Mouse (Mus musculus) kidney, postnatal 25 days (tissue): ENCODE data around the gene Trpm8.

ENCODE experiments used
- DNase-seq, 2 experiments: peaks; one replicate each; pipeline ENCODE4 v3.0.0; 2021; ENCODE audit warnings: mixed read lengths in 2 of 2

Trpm8 gene

DNA sequence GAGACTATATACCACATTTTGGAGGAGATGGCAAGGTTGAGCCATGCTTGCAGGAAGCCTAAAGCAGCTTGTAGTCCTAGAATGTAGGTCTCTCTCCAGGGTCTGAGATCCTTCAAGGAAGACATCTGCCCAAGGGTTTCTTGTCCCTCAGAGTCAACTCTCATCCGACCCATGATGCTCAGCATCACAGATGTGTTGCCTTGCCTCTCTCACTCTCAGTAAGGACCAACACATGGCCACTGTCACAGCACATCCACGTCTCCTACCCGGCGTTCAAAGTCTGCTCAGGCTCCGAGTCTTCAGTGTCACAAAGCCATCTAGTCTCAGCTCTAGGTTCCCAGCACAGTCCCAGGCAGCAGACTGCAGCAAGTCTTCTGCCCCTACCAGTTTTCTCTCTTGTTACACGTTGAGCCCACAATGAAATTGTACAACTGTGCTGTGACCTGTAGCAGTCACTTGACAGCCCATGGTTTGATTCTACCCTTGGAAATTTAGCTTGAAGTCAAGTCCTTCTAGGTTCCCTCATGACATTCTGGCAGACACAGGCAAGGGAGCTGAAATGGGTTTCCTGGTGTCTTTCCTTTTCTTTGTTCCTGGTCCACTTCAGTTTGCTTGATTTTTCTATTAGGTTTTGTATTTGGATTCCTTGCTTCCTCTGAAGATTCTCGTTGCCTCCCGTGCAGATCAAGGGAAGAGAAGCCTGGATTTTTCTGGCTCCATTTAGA, 27.0 kb downstream of the Trpm8 start:
- no peak for DNase-seq

DNA sequence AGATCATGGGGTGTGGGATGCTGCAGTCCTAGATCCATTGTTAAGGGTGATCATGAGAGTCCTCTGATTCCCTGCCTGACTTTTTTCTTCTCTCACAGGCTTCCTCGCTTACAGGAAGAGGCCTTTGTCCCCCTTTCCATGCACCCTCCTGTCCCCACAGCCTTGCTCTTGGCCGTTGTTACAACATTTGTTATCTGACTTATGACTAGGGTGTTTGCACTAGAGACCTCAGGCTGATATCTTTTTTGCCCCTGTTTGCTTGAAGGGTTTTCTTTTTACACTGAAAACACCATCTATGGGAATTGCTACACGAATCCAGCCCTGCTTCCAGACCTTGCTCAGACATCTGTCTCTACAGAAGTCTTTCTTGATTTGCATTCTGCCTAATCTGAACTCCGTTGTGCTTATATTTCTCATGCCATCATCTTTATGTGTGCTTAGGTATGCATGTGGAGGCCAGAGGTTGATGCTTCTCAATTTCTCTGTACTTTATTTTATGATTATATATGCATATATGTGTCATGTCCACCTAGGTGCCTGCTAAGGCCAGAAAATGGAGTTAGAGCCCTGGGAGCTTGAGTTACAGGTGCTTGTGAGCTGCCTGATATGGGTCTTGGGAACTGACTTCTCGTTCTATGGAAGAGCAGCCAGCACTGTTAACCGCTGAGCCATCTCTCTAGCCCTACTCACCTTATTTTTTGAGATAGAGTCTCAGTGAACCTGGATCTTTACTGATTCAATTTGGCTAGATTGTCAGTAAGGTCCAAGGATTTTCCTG, 27.7 kb downstream of the Trpm8 start:
- no peak for DNase-seq

DNA sequence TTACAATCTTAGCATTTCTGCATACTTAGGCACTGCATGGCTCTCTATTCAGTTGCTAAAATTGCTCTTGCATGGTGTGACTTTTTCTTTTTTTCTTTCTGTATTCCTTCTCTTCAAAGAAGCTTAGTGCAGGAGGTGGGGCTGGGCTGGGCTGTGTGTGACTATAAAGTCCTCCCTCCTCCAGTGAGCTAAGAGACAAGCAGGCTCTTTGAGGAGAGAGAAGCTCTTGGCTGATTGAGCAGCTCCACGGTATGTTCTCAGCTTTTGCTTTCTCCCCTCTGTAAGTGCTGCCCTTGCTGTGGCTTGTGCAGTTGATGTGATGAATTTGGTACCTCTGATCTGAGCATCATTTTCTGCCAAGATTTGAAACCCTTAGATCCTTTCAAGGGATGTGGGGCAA, 29.1 kb downstream of the Trpm8 start:
- DNase-seq: no peak

DNA sequence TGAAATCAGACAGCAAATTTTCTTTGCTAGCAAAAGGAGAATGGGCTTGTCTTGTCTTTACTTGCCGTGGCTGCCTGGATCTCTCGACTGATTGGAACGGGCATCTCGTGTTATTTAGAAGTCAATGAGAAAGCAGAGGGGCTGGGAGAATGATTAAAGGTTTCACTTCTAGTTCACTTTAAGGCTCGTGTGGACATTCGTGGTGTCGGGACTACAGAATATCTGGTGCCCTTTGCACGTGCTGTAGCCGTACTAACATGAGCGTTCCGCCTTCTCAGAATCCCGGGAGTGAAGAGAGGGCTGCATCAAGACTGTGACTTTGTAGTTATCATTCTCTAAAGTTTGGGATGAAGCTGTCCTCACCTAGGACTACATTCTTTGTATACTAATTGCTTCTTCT, 29.7 kb downstream of the Trpm8 start:
- no peak for DNase-seq

DNA sequence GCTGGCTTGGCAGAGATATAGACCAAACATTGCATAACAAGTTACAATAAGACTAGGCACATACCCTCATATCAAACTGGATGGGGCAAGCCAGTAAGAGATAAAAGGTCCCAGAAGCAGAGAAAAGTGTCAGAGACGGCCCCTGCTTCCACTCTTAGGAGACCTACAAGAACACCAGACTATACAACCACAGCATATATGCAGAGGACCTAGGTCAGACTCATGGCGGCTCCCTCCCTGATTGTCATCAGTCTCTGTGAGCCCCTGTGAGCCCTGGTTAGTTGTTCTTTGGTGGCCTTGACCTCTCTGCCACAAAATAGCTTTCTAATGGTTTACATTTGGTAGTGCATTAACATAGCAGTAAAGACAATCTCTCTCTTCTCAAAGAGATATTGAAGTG, 31.6 kb downstream of the Trpm8 start:
- no peak for DNase-seq

DNA sequence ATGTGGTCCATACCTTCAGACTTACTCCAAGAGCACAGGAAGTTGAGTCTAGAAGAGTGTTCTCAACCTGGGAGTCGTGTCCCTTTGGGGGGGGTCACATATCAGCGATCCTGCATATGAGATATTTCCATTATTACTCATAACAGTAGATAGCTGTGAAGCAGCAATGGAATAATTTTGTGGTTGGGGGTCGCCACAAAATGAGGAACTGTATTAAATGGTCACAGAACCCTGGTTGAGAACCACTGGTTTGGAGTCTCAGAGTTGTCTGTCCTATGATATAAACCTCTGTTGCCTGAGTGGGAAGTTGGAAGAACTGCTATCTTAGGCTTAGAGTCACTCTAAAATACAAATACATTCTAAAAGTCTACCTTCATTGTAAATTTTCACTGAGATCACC, 32.4 kb downstream of the Trpm8 start:
- DNase-seq: no peak

DNA sequence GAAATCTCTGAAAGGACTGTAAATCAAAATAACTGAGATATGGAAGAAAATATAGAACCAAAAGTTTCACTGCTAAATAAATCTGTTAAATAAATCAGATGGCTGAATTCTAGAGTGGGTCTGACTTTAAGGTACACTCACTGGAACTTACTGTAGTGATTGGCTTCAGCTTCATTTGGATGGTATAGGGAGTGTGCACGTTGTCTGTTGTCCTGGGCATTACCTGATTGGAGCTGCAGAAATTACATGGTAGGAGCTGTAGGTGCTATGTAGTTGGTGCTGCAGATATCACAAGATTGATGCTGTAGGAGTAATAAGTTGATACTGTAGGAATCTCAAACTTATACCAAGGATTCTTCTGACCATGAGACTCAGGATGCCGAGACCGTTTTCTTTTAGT, 32.9 kb downstream of the Trpm8 start:
- no peak for DNase-seq

DNA sequence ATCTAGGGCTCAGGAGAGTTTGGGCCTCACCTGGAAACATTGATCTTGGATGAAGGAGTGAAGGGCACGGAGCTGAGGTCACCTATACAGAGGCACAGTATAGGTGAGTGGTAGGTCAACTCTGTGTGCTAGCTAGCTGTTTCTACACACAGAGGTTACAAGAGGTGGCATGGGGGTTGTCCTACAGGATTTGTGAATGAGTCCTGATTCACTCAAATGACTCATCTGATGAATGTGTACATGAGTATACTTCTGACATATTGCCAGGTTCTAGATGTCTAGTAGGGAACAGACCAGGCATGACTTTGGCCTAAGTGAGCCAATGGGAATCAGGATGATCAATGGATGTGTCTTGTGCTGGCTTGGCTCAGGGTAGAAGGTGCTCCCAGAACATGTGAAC, 39.8 kb downstream of the Trpm8 start:
- DNase-seq: no peak

DNA sequence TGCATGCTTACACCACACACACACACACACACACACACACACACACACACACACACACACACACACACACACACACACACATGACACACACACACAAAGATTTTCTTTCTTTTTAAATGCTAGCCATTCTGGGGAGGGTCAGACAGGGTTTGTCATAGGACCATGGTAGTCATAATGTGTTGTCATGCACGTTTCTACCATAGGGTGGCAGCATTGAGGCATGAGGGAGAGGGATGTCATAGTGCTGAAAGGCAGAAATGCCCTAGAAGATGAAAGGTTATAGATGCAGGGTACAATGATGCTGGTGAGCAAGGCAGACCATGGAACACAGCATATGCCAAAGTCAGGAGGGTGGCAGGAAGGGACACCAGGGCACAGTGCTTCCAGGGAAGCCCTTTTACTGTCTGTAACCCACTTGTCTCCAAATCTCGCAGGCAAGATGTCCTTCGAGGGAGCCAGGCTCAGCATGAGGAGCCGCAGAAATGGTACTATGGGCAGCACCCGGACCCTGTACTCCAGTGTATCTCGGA, 41.1 kb downstream of the Trpm8 start:
- peak in 1 of 2 experiments; percentile 75 for DNase-seq

DNA sequence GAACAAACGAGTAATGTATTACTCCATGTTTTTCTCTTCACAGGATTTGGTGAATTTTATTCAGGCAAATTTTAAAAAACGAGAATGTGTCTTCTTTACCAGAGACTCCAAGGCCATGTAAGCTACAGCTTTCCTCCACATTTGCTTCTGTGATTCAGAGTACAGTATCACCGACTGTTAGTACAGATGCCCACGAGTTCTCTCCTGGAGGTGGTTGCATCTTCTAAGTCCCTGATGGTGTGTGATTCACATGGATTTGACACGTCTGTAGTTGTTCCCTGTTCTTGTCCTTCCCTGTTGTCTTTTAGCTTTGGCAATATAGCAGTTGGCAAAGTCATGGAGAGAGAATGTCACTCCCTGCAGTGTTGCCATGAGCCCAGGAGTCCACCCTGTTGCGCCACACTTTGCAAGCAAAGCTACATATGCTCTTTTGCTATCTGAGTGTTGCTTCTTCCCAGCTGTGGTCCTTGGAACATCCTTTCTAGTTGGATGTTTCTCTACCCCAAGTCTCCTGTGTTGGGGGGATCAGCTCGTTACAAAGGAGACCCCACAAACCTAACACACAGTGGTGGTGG, 43.4 kb downstream of the Trpm8 start:
- DNase-seq: no peak

DNA sequence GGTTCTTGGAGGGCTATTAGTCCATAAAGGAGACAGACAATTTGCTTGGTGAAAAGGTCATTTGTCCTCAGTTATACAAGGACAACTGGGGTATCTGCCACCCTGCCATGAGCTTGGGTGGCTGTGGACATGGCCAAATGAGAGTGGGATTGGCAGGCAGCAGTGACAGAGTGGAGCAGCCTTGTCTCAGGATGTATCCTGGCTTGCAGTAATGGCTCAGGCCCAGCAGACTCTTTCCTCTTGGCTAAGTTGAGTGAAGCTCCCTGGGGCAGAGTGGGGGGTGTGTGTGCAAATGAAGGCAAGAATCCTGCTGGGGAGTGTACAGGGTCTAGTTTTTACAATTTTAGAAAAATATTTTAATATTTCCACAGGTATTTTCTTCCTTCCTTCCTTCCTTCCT, 44.7 kb downstream of the Trpm8 start:
- no peak for DNase-seq

DNA sequence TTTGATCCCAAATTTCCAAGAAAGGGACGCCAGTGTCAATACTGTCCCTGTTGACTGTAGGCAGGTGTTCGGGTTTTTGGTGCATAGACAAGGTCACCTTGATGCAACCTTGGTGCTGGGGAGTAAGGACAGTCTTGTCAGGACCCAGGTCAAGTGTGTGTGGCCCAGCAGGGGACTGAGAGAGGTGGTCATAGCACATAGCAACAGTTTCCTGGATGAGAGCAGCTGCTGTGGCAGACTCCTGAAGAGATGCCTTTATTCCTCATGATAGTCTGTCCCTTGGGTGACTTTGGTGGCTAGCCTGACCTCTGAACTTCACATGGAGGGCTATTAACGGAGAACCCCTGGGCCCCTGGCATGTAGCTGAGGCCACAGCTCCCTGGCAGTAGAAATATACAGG, 45.6 kb downstream of the Trpm8 start:
- DNase-seq: no peak

DNA sequence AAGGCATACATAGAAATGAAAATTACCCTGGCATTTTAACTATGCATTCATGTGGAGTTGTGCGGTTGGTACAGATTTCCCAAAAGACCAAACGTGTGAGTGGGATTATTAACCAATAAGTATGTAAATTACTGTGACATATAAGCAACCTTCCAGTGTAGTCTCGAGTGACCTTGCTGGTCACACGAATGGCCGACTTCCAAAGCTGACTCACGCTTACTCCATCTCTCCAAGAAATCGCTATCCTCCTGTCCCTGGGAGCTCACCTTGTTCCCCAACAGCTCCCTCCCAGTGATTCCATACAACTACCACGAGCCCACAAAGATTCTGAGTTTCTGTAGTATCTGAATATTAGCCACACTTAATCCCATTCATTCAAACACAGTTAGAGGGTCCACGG, 62.0 kb downstream of the Trpm8 start:
- no peak for DNase-seq

DNA sequence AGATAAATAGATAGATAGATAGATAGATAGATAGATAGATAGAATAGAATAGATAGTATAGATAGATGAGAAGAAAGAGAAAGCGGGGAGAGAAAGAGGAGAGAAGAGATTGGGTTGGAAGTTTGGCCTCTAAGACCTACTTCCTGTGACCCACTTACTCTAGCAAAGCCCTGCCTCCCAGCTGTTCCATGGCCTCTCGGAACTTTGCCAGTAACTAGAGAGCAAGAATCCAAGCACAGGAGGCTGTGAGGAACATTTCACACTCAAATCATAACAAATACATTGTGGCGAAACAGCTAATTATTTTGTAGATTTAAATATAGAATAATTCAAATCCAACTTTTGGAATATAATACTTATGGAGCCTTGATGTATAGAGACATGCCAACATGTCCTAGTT, 65.2 kb downstream of the Trpm8 start:
- no peak for DNase-seq

DNA sequence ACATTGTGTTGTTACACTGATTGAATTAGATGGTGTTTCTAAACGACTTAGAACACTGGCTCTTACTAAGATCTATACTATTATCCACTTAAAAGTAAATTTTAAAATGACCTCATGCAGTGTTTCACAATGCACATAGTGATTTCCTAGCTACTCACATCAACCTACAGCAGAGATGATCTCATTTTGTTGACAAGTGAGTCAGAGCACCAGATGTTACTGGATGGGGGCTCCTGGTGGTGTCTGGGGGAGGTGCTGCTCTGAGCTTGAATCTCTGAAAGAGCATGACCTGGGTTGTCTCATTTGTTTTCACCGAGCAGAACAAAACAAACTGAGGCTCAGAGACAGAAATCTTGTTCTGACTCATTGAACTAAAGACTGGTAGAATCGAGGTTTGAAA, 68.1 kb downstream of the Trpm8 start:
- DNase-seq: no peak

DNA sequence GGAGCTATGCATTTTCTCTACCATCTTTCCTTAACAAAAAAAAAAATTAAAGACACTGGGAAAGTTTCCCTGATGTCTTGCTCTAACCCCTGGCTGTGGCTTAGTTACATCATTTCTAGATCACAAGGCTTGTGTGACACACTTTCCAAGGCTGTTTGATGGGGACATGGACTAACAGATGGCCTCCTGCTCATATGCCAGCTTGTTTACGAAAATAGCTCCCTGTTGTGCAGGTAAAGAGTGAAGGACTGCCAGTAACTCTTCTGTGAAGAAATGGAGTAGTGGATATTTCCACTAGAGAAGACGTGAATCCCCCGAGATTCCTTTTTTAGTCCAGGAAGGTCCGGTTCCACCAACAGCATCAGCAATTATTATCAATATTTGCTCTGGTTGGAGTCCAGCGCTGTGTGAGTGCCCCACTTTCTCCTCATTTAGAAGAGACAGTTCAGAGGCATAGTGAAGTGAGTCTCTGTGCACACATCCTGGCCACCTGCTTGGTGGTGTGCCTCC, 71.1 kb downstream of the Trpm8 start:
- no peak for DNase-seq

DNA sequence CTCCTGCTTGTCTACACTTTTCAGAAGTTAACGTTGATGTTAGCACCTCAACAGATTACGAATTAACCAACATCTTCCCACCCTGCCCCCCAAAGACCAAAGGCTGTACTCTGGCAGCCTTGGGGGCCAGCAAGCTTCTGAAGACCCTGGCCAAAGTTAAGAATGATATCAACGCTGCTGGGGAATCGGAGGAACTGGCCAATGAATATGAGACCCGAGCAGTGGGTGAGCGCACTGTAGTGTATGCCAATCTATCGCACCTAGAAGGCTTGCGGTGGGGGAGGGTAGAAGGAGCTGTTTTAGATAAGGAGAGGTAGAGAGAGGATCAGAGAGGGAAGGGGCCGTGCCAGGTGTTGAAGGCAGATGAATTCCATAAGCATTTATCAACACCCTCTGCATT, 73.3 kb downstream of the Trpm8 start:
- no peak for DNase-seq

DNA sequence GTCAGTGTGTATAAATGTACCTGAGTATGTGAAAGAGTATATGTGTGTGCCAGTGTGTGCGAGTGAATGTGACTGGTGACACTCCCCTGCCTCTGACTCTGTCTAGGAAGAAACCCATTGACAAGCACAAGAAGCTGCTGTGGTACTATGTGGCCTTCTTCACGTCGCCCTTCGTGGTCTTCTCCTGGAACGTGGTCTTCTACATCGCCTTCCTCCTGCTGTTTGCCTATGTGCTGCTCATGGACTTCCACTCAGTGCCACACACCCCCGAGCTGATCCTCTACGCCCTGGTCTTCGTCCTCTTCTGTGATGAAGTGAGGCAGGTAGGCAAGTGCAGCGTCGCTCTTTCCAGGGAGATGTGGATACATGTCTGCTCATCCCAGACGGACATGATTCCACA, 77.6 kb downstream of the Trpm8 start:
- DNase-seq: no peak

DNA sequence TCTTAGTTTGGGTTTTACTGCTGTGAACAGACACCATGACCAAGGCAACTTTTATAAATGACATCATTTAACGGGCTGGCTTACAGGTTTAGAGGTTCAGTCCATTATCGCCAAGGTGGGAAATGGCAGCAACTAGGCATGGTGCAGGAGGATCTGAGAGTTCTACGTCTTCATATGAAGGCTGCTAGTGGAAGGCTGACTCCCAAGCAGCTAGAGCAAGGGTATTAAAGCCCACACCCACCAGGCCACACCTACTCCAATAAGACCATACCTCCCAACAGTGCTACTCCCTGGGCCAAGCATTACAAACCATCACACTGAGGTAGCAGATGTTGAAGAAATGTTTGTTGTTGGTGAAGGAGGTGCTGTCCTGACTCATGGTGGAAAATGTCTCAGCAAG, 78.2 kb downstream of the Trpm8 start:
- DNase-seq: no peak

DNA sequence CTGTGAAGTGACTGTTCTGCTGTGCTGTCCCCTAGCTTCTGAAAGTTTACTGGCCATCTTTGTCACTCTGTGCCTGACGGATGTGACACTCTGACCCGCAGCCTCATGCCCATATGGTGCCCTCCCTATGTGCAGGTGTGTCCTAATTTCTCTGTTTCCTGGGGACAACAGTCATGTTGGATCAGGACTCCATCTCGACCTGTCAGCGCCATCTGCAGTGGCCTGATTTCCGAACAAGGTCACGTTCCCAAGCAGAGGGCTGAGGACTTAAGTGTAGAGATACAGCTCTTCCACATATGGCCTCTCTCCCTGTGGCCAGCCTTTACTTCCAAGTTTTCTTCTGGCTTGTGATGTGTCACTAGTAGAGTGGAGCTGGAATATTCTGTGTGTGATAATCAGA, 79.2 kb downstream of the Trpm8 start:
- DNase-seq: no peak

DNA sequence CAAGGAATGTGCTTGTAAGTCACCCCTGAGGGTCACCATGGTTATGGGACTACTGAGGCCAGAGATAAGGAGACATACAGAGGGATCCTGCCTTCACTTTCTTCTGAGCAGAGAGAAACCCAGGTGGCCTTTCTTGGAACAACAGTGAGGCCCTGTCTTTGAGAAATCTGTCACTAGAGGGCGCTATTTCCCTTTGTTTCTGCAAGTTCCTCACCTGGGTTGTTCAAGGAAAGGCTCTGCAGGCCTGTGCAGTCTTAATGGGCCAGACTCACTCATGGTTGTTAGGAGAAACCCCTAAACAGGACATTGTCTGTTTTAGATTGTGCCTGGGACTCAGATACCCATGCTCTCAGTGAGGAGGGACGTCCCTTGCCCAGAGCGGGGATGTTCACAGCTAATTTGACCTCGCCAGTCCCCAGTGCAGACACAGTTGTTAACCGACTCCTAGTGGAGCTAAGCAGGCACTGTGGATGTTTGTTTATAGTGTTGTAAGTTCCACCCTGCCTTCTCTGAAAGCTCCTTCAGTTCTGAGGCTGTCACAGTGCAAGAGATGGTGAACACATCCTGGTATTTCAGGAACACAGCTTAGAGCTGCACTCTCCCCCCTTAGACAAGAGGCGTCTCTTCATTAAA, 80.1 kb downstream of the Trpm8 start:
- peak; percentile 69 to 82 for DNase-seq

DNA sequence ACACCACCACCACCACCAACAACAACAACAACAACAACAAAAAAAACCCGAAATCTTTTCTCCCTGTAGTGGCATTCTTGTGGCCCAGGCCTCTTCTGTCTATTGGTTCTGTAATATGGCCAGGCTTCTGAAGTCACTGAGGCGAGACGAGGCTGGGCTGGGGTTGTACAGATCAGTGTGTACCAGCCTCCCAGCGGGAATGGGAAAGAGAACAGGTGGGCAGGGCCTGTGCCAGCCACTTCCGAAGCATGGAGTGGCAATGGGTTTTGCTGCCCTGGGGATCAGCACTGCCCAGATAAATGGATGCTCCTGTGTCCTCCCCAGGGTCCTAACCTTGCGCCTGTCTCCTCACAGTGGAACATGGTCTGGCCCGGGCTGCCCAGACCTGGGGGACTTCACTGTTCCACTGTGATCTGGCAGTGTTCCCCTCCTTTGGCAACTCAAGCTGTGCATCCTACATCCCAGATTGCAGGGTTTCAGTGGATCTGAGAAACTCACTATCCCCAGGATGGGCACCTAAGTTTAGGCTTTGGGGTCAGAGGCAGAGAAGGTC, 80.7 kb downstream of the Trpm8 start:
- peak; percentile 33 to 76 for DNase-seq

DNA sequence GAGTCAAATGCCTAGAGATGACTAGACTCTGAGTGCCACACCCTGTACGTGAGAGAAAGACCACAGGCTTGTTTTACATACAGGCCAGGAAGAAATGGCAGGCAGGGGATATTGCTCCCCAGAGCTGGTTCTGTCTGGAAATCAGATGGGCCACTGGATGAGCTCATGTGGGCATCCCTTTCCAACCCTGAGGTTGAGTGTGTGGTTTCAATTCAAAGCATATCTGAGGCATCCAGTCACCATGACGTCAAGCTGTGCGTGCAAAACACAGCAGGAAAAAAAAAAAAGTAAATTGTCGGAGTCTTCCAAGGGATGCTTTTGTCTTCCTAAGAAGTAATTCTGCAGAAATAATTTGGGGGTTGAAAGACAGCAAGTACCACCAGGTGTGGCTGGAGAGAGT, 83.6 kb downstream of the Trpm8 start:
- no peak for DNase-seq
